Mouse (Mus musculus): ENCODE measurements around the gene Unc5a. TPM values are rescaled to one million over a fixed set of nuclear protein-coding genes. Genes with fewer than 3 reads are reported as not detected.

The Unc5a gene
- polyA plus RNA-seq, 1 experiment, result 51.5 TPM

DNA sequence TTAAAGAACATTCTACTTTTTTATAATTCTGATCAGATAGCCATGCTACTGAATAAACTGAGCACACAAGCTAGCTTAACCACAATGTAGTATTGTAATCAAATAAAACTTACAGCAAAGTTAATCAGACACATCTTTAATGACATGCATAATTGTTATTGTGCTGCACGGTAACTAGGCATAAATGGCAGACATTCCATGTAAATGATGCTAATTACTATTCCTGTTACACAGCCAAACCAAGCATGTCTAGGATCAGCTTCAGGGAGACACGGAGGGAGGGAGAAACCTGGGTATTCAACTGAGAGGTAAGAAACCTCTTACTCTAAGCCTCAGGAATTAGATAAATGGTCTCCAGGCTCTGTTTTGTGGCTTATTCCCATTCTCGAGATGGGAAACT is 98.5 kb downstream of the Unc5a start:
- DNase-seq (ENCODE audit: extremely low spot score in 1 of 2, low spot score in 1 of 2), result no peak

Other genes starting within 250 kb of the Unc5a start
- gene Cdhr2, start 247.9 kb upstream of the Unc5a start, polyA plus RNA-seq (2012; rRNA removed), result 0.15 and 0.22 TPM in 2 replicates
- 82.2 and 88.5 TPM in 2 replicates for gene Gprin1, start 199.5 kb upstream of the Unc5a start, polyA plus RNA-seq (2012; rRNA removed)
- gene Sncb, start 182.8 kb upstream of the Unc5a start, polyA plus RNA-seq (2012; rRNA removed), result 560 and 602 TPM in 2 replicates
- gene Eif4e1b, start 165.4 kb upstream of the Unc5a start, polyA plus RNA-seq (2012; rRNA removed), result not detected in 2 replicates
- 48.2 and 57.8 TPM in 2 replicates for gene Tspan17, start 160.0 kb upstream of the Unc5a start, polyA plus RNA-seq (2012; rRNA removed)
- 1.2 and 1.9 TPM in 2 replicates for gene Hk3, start 72.0 kb downstream of the Unc5a start, polyA plus RNA-seq (2012; rRNA removed)
- gene Uimc1, start 150.9 kb downstream of the Unc5a start, polyA plus RNA-seq (2012; rRNA removed), result 19.9 and 22.8 TPM in 2 replicates
- gene Zfp346, start 155.9 kb downstream of the Unc5a start, polyA plus RNA-seq (2012; rRNA removed), result 44.3 and 53.4 TPM in 2 replicates
- gene Gm17617, start 184.1 kb downstream of the Unc5a start, polyA plus RNA-seq (2012; rRNA removed), result not detected in 2 replicates
- gene Fgfr4, start 203.2 kb downstream of the Unc5a start, polyA plus RNA-seq (2012; rRNA removed), result 0.38 and 0.54 TPM in 2 replicates